Mouse (Mus musculus) CD4-positive naive resting alpha-beta T cell, adult 57 days (primary cell): ENCODE measurements around the gene Mapk13. TPM values are rescaled to one million over a fixed set of nuclear protein-coding genes. Genes with fewer than 3 reads are reported as not detected.

ENCODE experiments used
- total RNA-seq: library from RNA; stranded (reverse); gene quantifications from one replicate; pipeline ENCODE4 v1.2.4, GENCODE M21; 2023

Mapk13 gene
- total RNA-seq: 0.83 TPM

GRCm38 (mm10) chr17:28769121-28769874 is at the start of gene Mapk13:
TSS of gene Mapk13 (plus strand) at chr17:28769297.

GRCm38 (mm10) chr17:28725783-28726182 is 43.3 kb upstream of the Mapk13 start, which contains the start of gene AC170998.1:
TSS of gene AC170998.1 (plus strand) at chr17:28726083.

GRCm38 (mm10) chr17:28800671-28801412 is 31.7 kb downstream of the Mapk13 start, which contains the start of gene Brpf3:
TSS of gene Brpf3 (plus strand) at chr17:28801090.

Other genes with a start within 250 kb of the Mapk13 start
- gene Armc12, start 238.5 kb upstream of the Mapk13 start, total RNA-seq: 0.80 TPM
- not detected for gene Clpsl2, start 219.9 kb upstream of the Mapk13 start, total RNA-seq
- 4.7 TPM for gene Clps, start 208.5 kb upstream of the Mapk13 start, total RNA-seq
- gene Lhfpl5, start 193.7 kb upstream of the Mapk13 start, total RNA-seq: not detected
- 395 TPM for gene Srpk1, start 146.6 kb upstream of the Mapk13 start, total RNA-seq
- gene Slc26a8, start 79.1 kb upstream of the Mapk13 start, total RNA-seq: 3.7 TPM
- 112 TPM for gene Mapk14, start 78.0 kb upstream of the Mapk13 start, total RNA-seq
- gene AC170998.1, start 43.2 kb upstream of the Mapk13 start, total RNA-seq: 10.8 TPM
- 51.9 TPM for gene Brpf3, start 31.8 kb downstream of the Mapk13 start, total RNA-seq
- gene Pnpla1, start 89.1 kb downstream of the Mapk13 start, total RNA-seq: not detected
- gene 4930539E08Rik, start 146.0 kb downstream of the Mapk13 start, total RNA-seq: 0.65 TPM
- gene Pxt1, start 174.5 kb downstream of the Mapk13 start, total RNA-seq: not detected
- 60.1 TPM for gene Kctd20, start 182.7 kb downstream of the Mapk13 start, total RNA-seq
- 537 TPM for gene Stk38, start 238.7 kb downstream of the Mapk13 start, total RNA-seq